Mouse (Mus musculus) urinary bladder, postnatal 4 days (tissue): ENCODE measurements around the gene Gm38394.
"Not testable (repeated sequence)": the region's sequence is repeated elsewhere in the genome, so short reads cannot be mapped to it uniquely, and the experiment has no call there.

Experiments used
- DNase-seq, 2 experiments: peaks; one replicate each; pipeline ENCODE4 v3.0.0; 2021 to 2022; ENCODE audit warnings: low spot score in 2 of 2

The Gm38394 gene

GRCm38 (mm10) chr1:133661203-133661933, at the start of gene Gm38394:
TSS of gene Gm38394 (minus strand) at chr1:133661318.
- DNase-seq = peak; percentile 87 to 92

GRCm38 (mm10) chr1:133710895-133711294, 49.8 kb upstream of the Gm38394 start:
- no peak for DNase-seq

GRCm38 (mm10) chr1:133709292-133709691, 48.2 kb upstream of the Gm38394 start:
- no peak for DNase-seq

GRCm38 (mm10) chr1:133701824-133702223, 40.7 kb upstream of the Gm38394 start:
- not testable (repeated sequence) for DNase-seq

- no peak for DNase-seq
Measured at GRCm38 (mm10) chr1:133697935-133698620, 37.0 kb upstream of the Gm38394 start.

GRCm38 (mm10) chr1:133695901-133696300, 34.8 kb upstream of the Gm38394 start:
- peak; percentile 68 to 69 for DNase-seq

- no peak for DNase-seq
Measured at GRCm38 (mm10) chr1:133694876-133695275, 33.8 kb upstream of the Gm38394 start.

- no peak for DNase-seq
Measured at GRCm38 (mm10) chr1:133694301-133694700, 33.2 kb upstream of the Gm38394 start.

- DNase-seq = no peak
Measured at GRCm38 (mm10) chr1:133693536-133694114, 32.5 kb upstream of the Gm38394 start.

GRCm38 (mm10) chr1:133692195-133692594, 31.1 kb upstream of the Gm38394 start:
- no peak for DNase-seq

GRCm38 (mm10) chr1:133691046-133691445, 29.9 kb upstream of the Gm38394 start:
- no peak for DNase-seq

- no peak for DNase-seq
Measured at GRCm38 (mm10) chr1:133689897-133690296, 28.8 kb upstream of the Gm38394 start, which contains the start of gene Lax1. TSS of gene Lax1 (minus strand) at chr1:133690108.

- no peak for DNase-seq
Measured at GRCm38 (mm10) chr1:133688301-133688700, 27.2 kb upstream of the Gm38394 start.

- DNase-seq = peak in 1 of 2 experiments; percentile 61
Measured at GRCm38 (mm10) chr1:133685749-133686519, 24.8 kb upstream of the Gm38394 start.

GRCm38 (mm10) chr1:133671801-133672200, 10.7 kb upstream of the Gm38394 start:
- no peak for DNase-seq

- no peak for DNase-seq
Measured at GRCm38 (mm10) chr1:133671266-133671665, 10.1 kb upstream of the Gm38394 start.

GRCm38 (mm10) chr1:133670776-133671175, 9.7 kb upstream of the Gm38394 start:
- DNase-seq = no peak

- DNase-seq = no peak
Measured at GRCm38 (mm10) chr1:133670190-133670589, 9.1 kb upstream of the Gm38394 start.

GRCm38 (mm10) chr1:133668618-133669017, 7.5 kb upstream of the Gm38394 start:
- no peak for DNase-seq

- DNase-seq = no peak
Measured at GRCm38 (mm10) chr1:133667721-133668120, 6.6 kb upstream of the Gm38394 start.

GRCm38 (mm10) chr1:133665713-133666112, 4.6 kb upstream of the Gm38394 start:
- not testable (repeated sequence) for DNase-seq
